Mouse (Mus musculus) E14TG2a.4 (cell line): ENCODE data around the gene Atp6v1e1.

Source experiments
- CTCF ChIP-seq: conservative IDR thresholded peaks from 2 replicates; pipeline ENCODE4 v1.5.1; 2014; ENCODE audit warnings: low read length
- POU5F1 ChIP-seq: IDR thresholded peaks from 2 replicates; pipeline ENCODE4 v1.6.1; 2014; ENCODE audit warnings: low read length, borderline replicate concordance

DNA sequence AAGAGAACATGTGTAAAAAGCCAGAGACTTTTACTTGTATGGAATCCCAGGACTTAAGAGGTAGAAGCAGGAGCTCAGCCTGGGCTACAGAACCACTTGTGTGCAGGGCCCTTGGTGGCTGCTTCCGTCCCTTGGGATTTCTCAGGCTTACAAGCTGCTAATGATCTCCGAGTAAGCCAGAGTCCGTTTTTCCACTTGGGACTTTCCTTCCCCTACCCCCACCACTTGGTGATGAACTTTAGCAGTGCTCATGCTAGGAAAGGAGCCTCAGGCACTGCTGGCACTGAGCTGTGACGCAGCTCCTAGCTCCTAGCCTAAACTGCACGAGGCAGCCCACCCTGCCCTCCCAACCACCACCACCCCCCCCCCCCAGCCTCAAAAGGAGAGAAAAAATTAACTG, 31.9 kb downstream of the Atp6v1e1 start:
- no peak for TF ChIP-seq CTCF
- TF ChIP-seq POU5F1: no peak
